Mouse (Mus musculus): ENCODE data around the gene Ccdc163. TPM values are rescaled to one million over a fixed set of nuclear protein-coding genes. Genes with fewer than 3 reads are reported as not detected.

Gene Ccdc163
- total and polyA plus RNA-seq, 3 experiments, result 15.3 to 27.9 (median 18.1) TPM

DNA sequence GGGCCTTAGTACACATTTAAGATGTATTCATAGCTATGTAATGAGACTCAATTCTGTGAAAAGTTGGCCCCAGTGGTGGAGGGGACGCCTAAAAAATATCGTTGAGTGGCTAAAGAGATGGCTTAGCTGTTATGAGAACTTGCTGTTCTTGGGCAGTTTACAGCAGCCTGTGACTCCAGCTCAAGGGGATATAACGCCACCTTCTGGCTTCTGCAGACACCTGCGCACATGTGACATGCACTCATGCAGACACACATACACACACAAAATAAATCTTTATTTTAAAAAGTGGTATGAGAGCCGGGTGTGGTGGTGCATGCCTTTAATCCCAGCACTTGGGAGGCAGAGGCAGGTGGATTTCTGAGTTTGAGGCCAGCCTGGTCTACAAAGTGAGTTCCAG lies 68.1 kb downstream of the Ccdc163 start:
- H3K4me2 ChIP-seq (ENCODE audit: insufficient read depth, low read depth, poor library complexity, severe bottlenecking), result no peak overlapping the region
- DNase-seq (ENCODE audit: extremely low read depth), result no peak
- H3K27me3 ChIP-seq (replicated peaks), result no peaks in the 10 kb centered on the region
- no peaks in the 10 kb centered on the region for H3K79me2 ChIP-seq (replicated peaks; ENCODE audit: control insufficient read depth, extremely low read depth, insufficient read depth, poor library complexity, severe bottlenecking)
- in situ Hi-C loops (cut with MboI; ENCODE audit: low pct_ligation_motif_present, low pct_unique_long_range_greater_than_20kb, low sequenced_read_pairs) (no loop called here), dilution Hi-C loops (cut with MboI; ENCODE audit: extremely low pct_ligation_motif_present, extremely low pct_unique_long_range_greater_than_20kb, low sequenced_read_pairs) (no loop called here)
- no peaks in the 10 kb centered on the region for H3K9me3 ChIP-seq (replicated peaks; ENCODE audit: low read length)
- no peak overlapping the region for H3K9ac ChIP-seq (ENCODE audit: insufficient read depth, low read depth)
- H3K27ac ChIP-seq (ENCODE audit: insufficient read depth, low read depth), result no peak overlapping the region
- no peak for TF ChIP-seq MAZ (IDR thresholded peaks at IDR 0.05; ENCODE audit: low read depth, low read length)
- peak in 1 of 2 experiments; percentile 39; a peak in 2 of 4 replicates for TF ChIP-seq CTCF (conservative IDR thresholded peaks at IDR 0.05 in 1 of 2, IDR thresholded peaks at IDR 0.05 in 1 of 2; ENCODE audit: low read depth in 2 of 2, low read length in 2 of 2)
- no peak for TF ChIP-seq NRF1 (IDR thresholded peaks at IDR 0.05; ENCODE audit: low read depth, low read length)
- TF ChIP-seq RAD21 (IDR thresholded peaks at IDR 0.05; ENCODE audit: low read depth, low read length), result peak; percentile 29
- peaks cover 0 to 15% of the 10 kb centered on the region in 2 experiments; a peak in 2 of 4 replicates for H3K4me1 ChIP-seq (ENCODE audit: control insufficient read depth in 1 of 2, insufficient read depth in 2 of 2)
- no peaks in the 10 kb centered on the region for H3K36me3 ChIP-seq (replicated peaks in 1 of 2; ENCODE audit: control insufficient read depth in 1 of 2, insufficient read depth in 1 of 2, low read length in 1 of 2)
- H3K4me3 ChIP-seq (replicated peaks in 1 of 3; ENCODE audit: low read depth in 2 of 3, low read length in 2 of 3, poor library complexity in 1 of 3), result no peak overlapping the region

- no peaks in the 10 kb centered on the region for H3K9me3 ChIP-seq (replicated peaks; ENCODE audit: low read length)
- H3K9ac ChIP-seq (ENCODE audit: insufficient read depth, low read depth), result no peak overlapping the region
- H3K4me3 ChIP-seq (replicated peaks in 1 of 3; ENCODE audit: low read depth in 2 of 3, low read length in 2 of 3, poor library complexity in 1 of 3), result no peak overlapping the region
- TF ChIP-seq E2F4 (IDR thresholded peaks at IDR 0.05; ENCODE audit: insufficient replicate concordance, low read depth, low read length) (no peak), SMC3 (IDR thresholded peaks at IDR 0.05; ENCODE audit: low read depth, low read length) (no peak), MAX (IDR thresholded peaks at IDR 0.05; ENCODE audit: low read length) (no peak), BHLHE40 (IDR thresholded peaks at IDR 0.05; ENCODE audit: low read depth, low read length) (no peak), NRF1 (IDR thresholded peaks at IDR 0.05; ENCODE audit: low read depth, low read length) (no peak)
- H3K4me1 ChIP-seq (ENCODE audit: control insufficient read depth in 1 of 2, insufficient read depth in 2 of 2), result peaks cover 0 to 18% of the 10 kb centered on the region in 2 experiments; a peak in 2 of 4 replicates
- H3K4me2 ChIP-seq (ENCODE audit: insufficient read depth, low read depth, poor library complexity, severe bottlenecking), result no peak overlapping the region
- dilution Hi-C loops (cut with MboI; ENCODE audit: extremely low pct_ligation_motif_present, extremely low pct_unique_long_range_greater_than_20kb, low sequenced_read_pairs) (no loop called here), in situ Hi-C loops (cut with MboI; ENCODE audit: low pct_ligation_motif_present, low pct_unique_long_range_greater_than_20kb, low sequenced_read_pairs) (no loop called here)
- H3K27ac ChIP-seq (ENCODE audit: insufficient read depth, low read depth), result no peak overlapping the region
- H3K79me2 ChIP-seq (replicated peaks; ENCODE audit: control insufficient read depth, extremely low read depth, insufficient read depth, poor library complexity, severe bottlenecking), result no peaks in the 10 kb centered on the region
- DNase-seq (ENCODE audit: extremely low read depth), result no peak
- H3K36me3 ChIP-seq (replicated peaks in 1 of 2; ENCODE audit: control insufficient read depth in 1 of 2, insufficient read depth in 1 of 2, low read length in 1 of 2), result no peaks in the 10 kb centered on the region
- H3K27me3 ChIP-seq (replicated peaks), result no peaks in the 10 kb centered on the region
Observed at GRCm38 (mm10) chr4:116777079-116777478, 68.8 kb downstream of the Ccdc163 start.

DNA sequence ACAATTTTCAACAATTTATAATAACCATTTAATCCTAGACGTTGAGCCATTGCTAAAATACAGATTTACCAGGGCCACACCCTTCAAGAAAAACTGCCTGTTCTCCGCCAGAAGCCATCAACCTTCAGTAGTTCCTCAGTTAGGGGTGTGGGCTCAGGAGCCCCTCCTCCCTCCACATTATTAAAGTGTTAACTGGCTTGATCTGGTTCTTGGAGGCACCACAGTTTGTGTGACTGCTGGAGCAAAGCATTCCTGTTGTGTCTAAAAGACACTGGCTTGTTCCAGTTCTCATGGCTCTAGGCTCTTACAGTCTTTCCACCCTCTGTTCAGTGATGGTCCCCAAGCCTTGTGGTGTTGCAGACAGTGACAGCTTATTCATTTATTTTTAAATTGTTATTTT lies 72.2 kb downstream of the Ccdc163 start:
- Histone ChIP-seq H3K27me3 (replicated peaks) (no peaks in the 10 kb centered on the region), H3K79me2 (replicated peaks; ENCODE audit: control insufficient read depth, extremely low read depth, insufficient read depth, poor library complexity, severe bottlenecking) (no peaks in the 10 kb centered on the region), H3K4me2 (ENCODE audit: insufficient read depth, low read depth, poor library complexity, severe bottlenecking) (no peak overlapping the region), H3K9ac (ENCODE audit: insufficient read depth, low read depth) (no peak overlapping the region), H3K36me3 (replicated peaks in 1 of 2; ENCODE audit: control insufficient read depth in 1 of 2, insufficient read depth in 1 of 2, low read length in 1 of 2) (no peaks in the 10 kb centered on the region), H3K9me3 (replicated peaks; ENCODE audit: low read length) (no peaks in the 10 kb centered on the region), H3K4me3 (replicated peaks in 1 of 3; ENCODE audit: low read depth in 2 of 3, low read length in 2 of 3, poor library complexity in 1 of 3) (no peak overlapping the region), H3K4me1 (ENCODE audit: control insufficient read depth in 1 of 2, insufficient read depth in 2 of 2) (peaks cover 0 to 18% of the 10 kb centered on the region in 2 experiments; a peak in 2 of 4 replicates), H3K27ac (ENCODE audit: insufficient read depth, low read depth) (no peak overlapping the region)
- no peak for TF ChIP-seq IRF4 (IDR thresholded peaks at IDR 0.05; ENCODE audit: low read depth, low read length)
- DNase-seq (ENCODE audit: extremely low read depth), result no peak
- dilution Hi-C loops (cut with MboI; ENCODE audit: extremely low pct_ligation_motif_present, extremely low pct_unique_long_range_greater_than_20kb, low sequenced_read_pairs), result no loop called here
- in situ Hi-C loops (cut with MboI; ENCODE audit: low pct_ligation_motif_present, low pct_unique_long_range_greater_than_20kb, low sequenced_read_pairs), result no loop called here
